Mouse (Mus musculus) c-Kit-positive CD71-negative TER-119-negative erythroid progenitor cells, embryonic 14.5 days (primary cell): ENCODE results near the gene Chmp4b.
A peak's percentile ranks its signal among the peaks of the same experiment; 100 is the strongest.

Experiments used
- DNase-seq: peaks from one replicate; pipeline ENCODE4 v3.0.0-alpha.2; 2013; ENCODE audit warnings: low read depth

The Chmp4b gene

GRCm38 (mm10) chr2:154651363-154651762 is at the start of gene Chmp4b:
Chmp4b (plus strand) TSS chr2:154651705.
- no peak for DNase-seq

- no peak for DNase-seq
Observed at GRCm38 (mm10) chr2:154603007-154603637, 48.4 kb upstream of the Chmp4b start.

GRCm38 (mm10) chr2:154603638-154604153 is 47.8 kb upstream of the Chmp4b start, which contains the start of gene Pxmp4:
Pxmp4 (minus strand) TSS chr2:154603708.
- peak; percentile 98 for DNase-seq

- DNase-seq = no peak
Observed at GRCm38 (mm10) chr2:154604156-154604555, 47.3 kb upstream of the Chmp4b start.

GRCm38 (mm10) chr2:154606965-154607364 is 44.5 kb upstream of the Chmp4b start:
- no peak for DNase-seq

- no peak for DNase-seq
Observed at GRCm38 (mm10) chr2:154609050-154609767, 42.3 kb upstream of the Chmp4b start.

GRCm38 (mm10) chr2:154613118-154614115 is 38.1 kb upstream of the Chmp4b start, which contains the start of the genes Zfp341 and 4930519P11Rik:
Zfp341 (plus strand) TSS chr2:154613297.
4930519P11Rik (minus strand) TSS chr2:154613437.
- DNase-seq = peak; percentile 75

- no peak for DNase-seq
Observed at GRCm38 (mm10) chr2:154614841-154615576, 36.5 kb upstream of the Chmp4b start.

GRCm38 (mm10) chr2:154615674-154616073 is 35.8 kb upstream of the Chmp4b start:
- no peak for DNase-seq

GRCm38 (mm10) chr2:154617061-154617460 is 34.4 kb upstream of the Chmp4b start:
- no peak for DNase-seq

GRCm38 (mm10) chr2:154621684-154622083 is 29.8 kb upstream of the Chmp4b start:
- no peak for DNase-seq

GRCm38 (mm10) chr2:154624137-154624536 is 27.4 kb upstream of the Chmp4b start:
- DNase-seq = no peak

- DNase-seq = no peak
Observed at GRCm38 (mm10) chr2:154630531-154630930, 21.0 kb upstream of the Chmp4b start.

- no peak for DNase-seq
Observed at GRCm38 (mm10) chr2:154632203-154632780, 19.2 kb upstream of the Chmp4b start.

- DNase-seq = no peak
Observed at GRCm38 (mm10) chr2:154633039-154633742, 18.3 kb upstream of the Chmp4b start.

GRCm38 (mm10) chr2:154633876-154634644 is 17.4 kb upstream of the Chmp4b start:
- no peak for DNase-seq

- no peak for DNase-seq
Observed at GRCm38 (mm10) chr2:154635826-154636225, 15.7 kb upstream of the Chmp4b start.

GRCm38 (mm10) chr2:154638521-154638920 is 13.0 kb upstream of the Chmp4b start:
- no peak for DNase-seq

GRCm38 (mm10) chr2:154639115-154639514 is 12.4 kb upstream of the Chmp4b start:
- no peak for DNase-seq
